Mouse (Mus musculus) embryo, embryonic 11 days (tissue): ENCODE data around the gene Dhrs3.

ENCODE experiments used
- DNase-seq: peaks from one replicate; pipeline ENCODE4 v3.0.0-alpha.2; 2015

Gene Dhrs3

GRCm38 (mm10) chr4:144940796-144941462 is 48.3 kb downstream of the Dhrs3 start:
- DNase-seq: peak; percentile 14

- DNase-seq: no peak
These were observed 49.8 kb downstream of the Dhrs3 start for GRCm38 (mm10) chr4:144942433-144942832.

- no peak for DNase-seq
These were observed 50.6 kb downstream of the Dhrs3 start for GRCm38 (mm10) chr4:144943273-144943672.

- DNase-seq: no peak
These were observed 55.2 kb downstream of the Dhrs3 start for GRCm38 (mm10) chr4:144947738-144948390.

GRCm38 (mm10) chr4:144949441-144950326 is 57.1 kb downstream of the Dhrs3 start:
- peak; percentile 76 for DNase-seq

- DNase-seq: no peak
These were observed 57.7 kb downstream of the Dhrs3 start for GRCm38 (mm10) chr4:144950327-144950711.

- no peak for DNase-seq
These were observed 58.3 kb downstream of the Dhrs3 start for GRCm38 (mm10) chr4:144950883-144951282.

GRCm38 (mm10) chr4:144951859-144952258 is 59.2 kb downstream of the Dhrs3 start:
- no peak for DNase-seq

GRCm38 (mm10) chr4:144953421-144953820 is 60.8 kb downstream of the Dhrs3 start:
- no peak for DNase-seq

GRCm38 (mm10) chr4:144955863-144956262 is 63.2 kb downstream of the Dhrs3 start:
- DNase-seq: no peak

GRCm38 (mm10) chr4:144956293-144956692 is 63.7 kb downstream of the Dhrs3 start:
- DNase-seq: no peak

- no peak for DNase-seq
These were observed 64.6 kb downstream of the Dhrs3 start for GRCm38 (mm10) chr4:144957186-144957585.

- DNase-seq: no peak
These were observed 65.1 kb downstream of the Dhrs3 start for GRCm38 (mm10) chr4:144957721-144958120.

GRCm38 (mm10) chr4:144960188-144960904 is 67.7 kb downstream of the Dhrs3 start:
- no peak for DNase-seq

GRCm38 (mm10) chr4:144961232-144961631 is 68.6 kb downstream of the Dhrs3 start:
- no peak for DNase-seq

GRCm38 (mm10) chr4:144961696-144962095 is 69.1 kb downstream of the Dhrs3 start:
- DNase-seq: no peak

GRCm38 (mm10) chr4:144965255-144965654 is 72.6 kb downstream of the Dhrs3 start:
- no peak for DNase-seq

- DNase-seq: no peak
These were observed 75.7 kb downstream of the Dhrs3 start for GRCm38 (mm10) chr4:144968371-144968770.

GRCm38 (mm10) chr4:144969030-144969429 is 76.4 kb downstream of the Dhrs3 start:
- no peak for DNase-seq

- DNase-seq: no peak
These were observed 78.4 kb downstream of the Dhrs3 start for GRCm38 (mm10) chr4:144971048-144971447.

GRCm38 (mm10) chr4:144972948-144973720 is 80.5 kb downstream of the Dhrs3 start:
- DNase-seq: no peak

- DNase-seq: no peak
These were observed 81.8 kb downstream of the Dhrs3 start for GRCm38 (mm10) chr4:144974458-144974857.
